Mouse (Mus musculus) layer of hippocampus, adult 2 months (tissue): ENCODE results near the gene BC028528. TPM values are rescaled to one million over a fixed set of nuclear protein-coding genes. Genes with fewer than 3 reads are reported as not detected.
A peak's percentile ranks its signal among the peaks of the same experiment; 100 is the strongest.

ENCODE experiments used
- DNase-seq, 2 experiments: peaks; one replicate each; pipeline ENCODE4 v3.0.0; 2022; ENCODE audit warnings: low spot score in 2 of 2
- H3K27ac ChIP-seq: fragments of 200-600 bp; 2 replicates; pipeline ENCODE4 v1.8.1; 2022
- H3K4me3 ChIP-seq: fragments of 200-600 bp; 2 replicates; pipeline ENCODE4 v1.8.1; 2022; ENCODE audit warnings: mild to moderate bottlenecking
- CTCF ChIP-seq: fragments of 200-600 bp; conservative IDR thresholded peaks from 2 replicates; pipeline ENCODE4 v1.8.1; 2022; ENCODE audit warnings: antibody characterized with exemption, mild to moderate bottlenecking, moderate library complexity
- long read RNA-seq, 2 experiments: library from polyadenylated mRNA; stranded (forward); transcript quantifications; one replicate each; pipeline ENCODE4 v2.0.0; 2021; ENCODE audit warnings: borderline mapping rate in 2 of 2
- total RNA-seq, 2 experiments: library from RNA; stranded (reverse); gene quantifications; 2 replicates each; pipeline ENCODE4 v1.2.3; 2021

Gene BC028528
- total RNA-seq, result 1 to 10 TPM; 3.4 to 4.8 TPM
- long read RNA-seq, experiment 1, partial matches to known transcripts, result 1 of 4 reads
- long read RNA-seq, experiment 1, other reads (novel, unspliced or antisense), result 0 of 4 reads
- long read RNA-seq, experiment 2, partial matches to known transcripts, result 1 of 5 reads
- long read RNA-seq, experiment 2, other reads (novel, unspliced or antisense), result 0 of 5 reads

- Histone ChIP-seq H3K4me3 (peak within 1 kb of the TSS; percentile 33), H3K27ac (peak within 1 kb of the TSS; percentile 70)
- no peak for DNase-seq
- TF ChIP-seq CTCF, result no peak
Observed at GRCm38 (mm10) chr3:95891211-95892065, at the start of gene BC028528. Gene BC028528, minus strand, starts transcription at chr3:95892005.

DNA sequence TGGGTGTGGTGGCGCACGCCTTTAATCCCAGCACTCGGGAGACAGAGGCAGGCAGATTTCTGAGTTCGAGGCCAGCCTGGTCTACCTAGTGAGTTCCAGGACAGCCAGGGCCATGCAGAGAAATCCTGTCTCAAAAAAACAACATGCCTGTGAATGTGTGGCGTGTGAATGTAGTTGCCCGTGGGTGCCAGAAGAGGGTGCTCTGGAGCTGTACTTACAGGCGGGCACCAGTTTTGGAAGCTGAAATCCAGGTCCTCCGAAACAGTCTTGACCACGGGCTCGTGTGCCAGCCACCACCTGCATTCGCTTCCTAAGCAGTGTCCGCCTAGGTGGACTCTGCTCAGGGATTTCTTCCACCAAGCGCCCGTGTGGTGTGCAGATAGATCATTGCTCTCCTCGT lies 47.0 kb upstream of the BC028528 start:
- Histone ChIP-seq H3K4me3 (no peak overlapping the region), H3K27ac (no peak overlapping the region)
- peak; percentile 61 for TF ChIP-seq CTCF
- no peak for DNase-seq

DNA sequence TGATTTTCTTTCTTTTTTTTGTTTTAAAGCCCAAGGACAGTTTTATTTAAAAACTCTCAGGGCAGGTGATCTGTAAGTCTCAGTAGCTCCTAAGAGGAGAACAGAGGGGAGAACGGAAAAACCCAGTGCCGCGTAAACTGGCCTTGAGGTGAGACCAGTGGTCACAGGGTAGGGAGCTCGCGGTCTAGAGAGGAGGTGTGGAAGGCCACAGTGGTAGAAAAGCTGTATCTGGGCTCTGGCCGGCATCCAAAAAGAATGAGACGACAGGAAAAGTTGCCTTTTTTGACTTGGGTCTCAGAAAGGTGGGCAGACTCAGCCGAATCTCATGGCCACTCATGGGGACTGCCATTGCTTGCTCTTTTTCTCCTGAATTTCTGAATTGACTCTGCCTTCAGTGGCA lies 46.4 kb upstream of the BC028528 start:
- no peak overlapping the region for H3K27ac ChIP-seq
- no peak overlapping the region for H3K4me3 ChIP-seq
- TF ChIP-seq CTCF, result no peak
- no peak for DNase-seq

GRCm38 (mm10) chr3:95934448-95934847 lies 42.6 kb upstream of the BC028528 start:
- H3K27ac ChIP-seq, result no peak overlapping the region
- no peak overlapping the region for H3K4me3 ChIP-seq
- no peak for TF ChIP-seq CTCF
- no peak for DNase-seq

DNA sequence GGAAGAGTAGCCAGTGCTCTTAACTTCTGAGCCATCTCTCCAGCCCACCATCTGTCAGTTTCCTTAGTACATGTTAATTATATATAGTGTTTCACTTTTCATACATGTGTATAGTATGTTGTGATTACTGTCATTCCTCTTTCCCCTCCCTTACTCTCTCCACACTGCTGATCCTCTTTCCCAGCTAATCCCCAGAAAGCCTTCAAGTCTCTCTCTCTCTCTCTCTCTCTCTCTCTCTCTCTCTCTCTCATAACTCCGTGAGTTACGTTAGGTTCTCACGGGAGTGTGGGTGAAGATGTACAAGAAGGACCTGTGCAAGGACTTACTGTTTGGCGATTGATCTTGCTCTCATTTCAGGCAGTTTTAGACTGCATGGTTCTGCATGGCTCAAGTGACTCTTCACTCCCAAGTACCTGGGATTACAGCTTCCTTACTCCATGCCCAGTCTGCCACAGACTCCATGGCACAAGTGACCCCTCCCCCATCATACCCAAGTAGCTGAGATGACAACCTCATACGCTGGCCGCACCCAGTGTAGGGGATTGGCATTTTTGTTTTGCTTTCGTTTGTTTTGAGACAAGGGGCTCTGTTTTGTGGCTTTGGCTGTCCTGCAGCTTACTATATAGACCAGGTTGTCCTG lies 41.4 kb upstream of the BC028528 start:
- Histone ChIP-seq H3K4me3 (no peak overlapping the region), H3K27ac (no peak overlapping the region)
- DNase-seq, result no peak
- TF ChIP-seq CTCF, result no peak

DNA sequence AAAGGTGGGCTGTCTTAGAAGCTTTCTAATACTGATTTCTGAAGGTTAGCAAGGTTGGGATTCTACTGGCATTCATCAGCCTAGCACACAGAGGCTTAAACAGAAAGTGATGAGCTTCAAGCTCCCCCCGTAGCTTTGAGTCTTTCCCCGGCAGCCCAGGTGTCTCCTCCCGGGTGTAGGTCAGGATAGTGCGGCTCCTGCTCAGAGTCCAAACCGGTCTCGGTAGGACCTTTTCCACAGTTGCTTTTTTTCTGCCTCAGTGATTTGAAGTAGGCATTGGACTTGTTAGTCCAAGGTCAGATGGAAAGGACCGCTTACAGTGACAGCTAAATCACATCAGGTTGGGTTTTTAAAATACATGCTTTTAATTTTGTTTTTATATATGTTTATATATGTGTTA lies 40.8 kb upstream of the BC028528 start:
- TF ChIP-seq CTCF, result no peak
- Histone ChIP-seq H3K4me3 (no peak overlapping the region), H3K27ac (no peak overlapping the region)
- no peak for DNase-seq

DNA sequence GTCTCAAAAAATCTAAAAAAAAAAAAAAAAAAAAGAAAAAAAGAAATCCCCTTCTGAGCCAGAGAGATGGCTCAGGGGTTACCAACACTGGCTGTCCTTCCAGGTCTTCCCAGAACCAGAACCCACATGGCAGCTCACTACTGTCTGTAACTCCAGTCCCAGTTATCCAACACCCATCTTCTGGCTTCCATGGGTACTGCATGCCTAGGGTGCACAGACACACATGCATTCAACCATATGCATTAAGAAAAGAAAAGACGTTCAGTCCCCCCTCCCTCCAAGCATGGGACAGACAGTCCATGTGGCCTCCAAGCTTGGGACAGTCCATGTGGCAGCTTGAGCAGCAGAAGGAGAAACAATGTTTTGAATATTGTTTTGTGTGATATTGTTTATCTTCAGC lies 40.4 kb upstream of the BC028528 start:
- peak; percentile 27 for TF ChIP-seq CTCF
- H3K4me3 ChIP-seq, result no peak overlapping the region
- H3K27ac ChIP-seq, result no peak overlapping the region
- no peak for DNase-seq

GRCm38 (mm10) chr3:95931471-95931870 lies 39.7 kb upstream of the BC028528 start:
- Histone ChIP-seq H3K4me3 (no peak overlapping the region), H3K27ac (no peak overlapping the region)
- TF ChIP-seq CTCF, result no peak
- DNase-seq, result no peak

DNA sequence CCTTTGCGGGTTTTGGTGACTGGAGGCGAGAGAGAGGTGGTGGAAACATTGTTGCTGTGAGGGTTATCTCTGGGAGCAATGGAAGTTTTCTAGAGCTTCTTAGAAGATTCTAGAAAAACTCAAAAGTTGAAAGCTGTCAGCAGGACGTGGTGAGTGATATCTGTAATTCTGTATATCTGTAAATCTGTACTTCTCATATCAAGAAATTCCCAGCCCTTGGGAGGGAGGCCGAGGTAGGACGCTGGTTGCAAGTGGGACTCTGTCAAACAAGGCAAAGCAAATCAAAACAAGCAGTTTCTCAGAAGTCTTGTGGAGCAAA lies 38.6 kb upstream of the BC028528 start:
- TF ChIP-seq CTCF, result no peak
- DNase-seq, result no peak
- Histone ChIP-seq H3K27ac (peak overlapping the region; percentile 85; the same call in 1 of the 2 replicates), H3K4me3 (peak overlapping the region; percentile 82)

GRCm38 (mm10) chr3:95929581-95930470 lies 38.0 kb upstream of the BC028528 start:
- Histone ChIP-seq H3K4me3 (peak overlapping the region; percentile 82), H3K27ac (peak overlapping the region; percentile 85)
- TF ChIP-seq CTCF, result peak; percentile 18; the same call in 1 of the 2 replicates
- peak in 1 of 2 experiments; percentile 32 for DNase-seq

DNA sequence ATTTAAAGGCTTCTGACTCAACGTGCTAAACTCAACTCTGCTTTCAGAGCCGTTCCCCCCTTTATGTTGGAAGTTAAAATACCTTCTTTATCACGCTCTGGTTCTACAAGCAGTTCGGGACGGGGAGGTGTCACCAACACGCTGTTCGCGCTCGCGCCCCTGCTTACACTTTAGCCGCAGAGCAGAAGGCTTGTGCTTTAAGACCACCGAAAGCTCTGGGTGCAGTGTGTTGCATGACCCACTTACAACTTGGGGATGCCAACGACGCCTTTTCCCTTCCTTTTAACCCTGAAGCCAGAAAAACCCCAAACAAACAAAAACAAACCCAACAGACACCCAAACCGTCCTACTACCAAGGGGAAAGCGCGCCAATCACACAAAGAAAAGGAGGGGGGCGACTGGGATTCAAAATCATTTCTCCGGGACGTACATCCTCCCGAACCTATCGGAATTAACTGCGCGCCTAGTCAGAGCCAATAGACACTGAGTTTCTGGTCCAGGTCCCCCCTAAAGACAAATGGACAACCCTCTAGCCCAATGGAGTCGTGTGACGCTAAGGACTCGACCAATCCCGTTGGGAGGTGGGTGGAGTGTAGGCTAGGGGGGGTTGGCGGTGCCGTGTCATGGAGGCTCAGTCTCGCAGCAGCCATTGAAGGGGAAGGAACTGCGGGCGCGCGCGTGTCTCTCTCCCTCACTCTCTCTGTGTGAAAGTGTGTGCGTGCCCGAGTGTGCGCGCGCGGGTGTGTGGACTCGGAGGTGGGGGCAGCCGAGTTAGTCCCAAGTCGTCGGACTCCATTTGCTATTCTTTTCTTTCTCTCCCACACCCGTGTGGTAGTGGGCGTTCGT lies 37.1 kb upstream of the BC028528 start, which contains the start of gene Anp32e:
Gene Anp32e, plus strand, starts transcription at position 589 of the 846 bp plus-strand sequence.
- Histone ChIP-seq H3K27ac (peak within 1 kb of the TSS; percentile 85), H3K4me3 (peak within 1 kb of the TSS; percentile 82)
- DNase-seq, result peak; percentile 96 to 98
- no peak for TF ChIP-seq CTCF

DNA sequence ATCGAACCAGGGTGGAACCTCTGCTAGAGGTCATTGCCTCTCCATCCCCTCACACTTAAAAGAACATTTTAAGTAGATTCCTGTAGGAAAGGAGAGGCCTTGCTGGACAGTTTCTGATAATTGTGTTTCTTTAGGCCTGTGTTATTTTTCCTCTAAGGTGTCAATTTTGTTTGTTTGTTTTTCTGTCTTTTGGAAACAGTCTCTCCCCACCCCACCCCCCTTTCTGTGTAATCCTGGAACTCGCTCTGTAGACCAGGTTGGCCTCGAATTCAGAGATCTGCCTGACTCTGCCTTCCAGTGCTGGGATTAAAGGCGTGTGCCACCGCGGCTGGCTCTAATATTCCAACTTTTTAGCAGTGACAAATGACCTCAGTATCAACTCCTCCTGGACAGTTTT lies 36.5 kb upstream of the BC028528 start:
- Histone ChIP-seq H3K27ac (no peak overlapping the region), H3K4me3 (peak overlapping the region; percentile 58; the same call in 1 of the 2 replicates)
- TF ChIP-seq CTCF, result no peak
- no peak for DNase-seq
